Mouse (Mus musculus) thymus, adult 2 months (tissue): ENCODE measurements around the gene Cd180.

Experiments used
- CTCF ChIP-seq: fragments of 200-500 bp; IDR thresholded peaks from 2 replicates; pipeline ENCODE4 v1.5.1; 2012; ENCODE audit warnings: mild to moderate bottlenecking, control low read depth, low read length, moderate library complexity, borderline replicate concordance; ENCODE audit not compliant: control insufficient read depth, poor library complexity, insufficient read depth; ENCODE audit errors: extremely low read depth
- POLR2A ChIP-seq: fragments of 200-500 bp; IDR thresholded peaks from 2 replicates; pipeline ENCODE4 v1.6.1; 2012; ENCODE audit warnings: mild to moderate bottlenecking, low read length, control low read depth, moderate library complexity; ENCODE audit not compliant: control insufficient read depth, poor library complexity, insufficient read depth; ENCODE audit errors: extremely low read depth

- TF ChIP-seq POLR2A (no peak), CTCF (no peak)
Measured at GRCm38 (mm10) chr13:102658223-102658839, 35.0 kb upstream of the Cd180 start.
